Mouse (Mus musculus): ENCODE measurements at regions not wholly inside any gene's neighbourhood (a gene's known extent, or its start where the extent isn't known, plus 50 kb on each side); places are given as distances from the start of the nearest gene placed in this dataset.

DNA sequence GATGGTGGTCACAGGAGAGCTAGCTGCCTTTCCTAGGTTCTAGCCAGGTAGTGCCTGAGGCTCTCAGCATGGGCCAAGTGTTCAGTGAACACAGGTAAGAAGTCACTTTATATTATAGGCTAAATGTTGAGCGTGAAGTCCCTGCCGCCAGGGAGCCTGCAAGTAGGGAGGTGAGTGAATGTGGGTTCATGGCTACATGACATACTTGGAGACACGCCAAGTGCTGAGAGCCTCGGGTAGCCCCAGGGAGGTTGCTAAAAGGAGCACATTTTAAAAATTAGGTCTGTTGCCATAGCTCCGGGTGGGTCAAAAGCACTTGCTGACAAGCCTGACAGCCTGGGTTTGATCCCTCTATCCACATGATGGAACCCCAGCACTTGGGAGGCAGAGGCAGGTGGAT is 137.2 kb downstream of the 9530068E07Rik start:
- H3K4me2 ChIP-seq (ENCODE audit: low read depth, low read length), result no peak overlapping the region
- H3K9me3 ChIP-seq (replicated peaks; ENCODE audit: control insufficient read depth, low read length), result no peaks in the 10 kb centered on the region
- no peak overlapping the region for H3K27ac ChIP-seq (ENCODE audit: low read length)
- 47% methylated on average over 5 of the region's 5 CpGs for WGBS
- H3K9ac ChIP-seq (ENCODE audit: low read length), result no peak overlapping the region
- no peak for ATAC-seq (ENCODE audit: insufficient read depth, low FRiP score)
- H3K27me3 ChIP-seq (ENCODE audit: control insufficient read depth, insufficient read depth, low read length), result no peaks in the 10 kb centered on the region
- no peak overlapping the region for H3K4me3 ChIP-seq (replicated peaks; ENCODE audit: low read length)
- no peaks in the 10 kb centered on the region for H3K36me3 ChIP-seq (ENCODE audit: control insufficient read depth, insufficient read depth, low read length)
- 0 out of 2 replicates have a peak, but pooled peaks cover 2% of the 10 kb centered on the region for H3K4me1 ChIP-seq (ENCODE audit: control insufficient read depth, insufficient read depth, low read length)

DNA sequence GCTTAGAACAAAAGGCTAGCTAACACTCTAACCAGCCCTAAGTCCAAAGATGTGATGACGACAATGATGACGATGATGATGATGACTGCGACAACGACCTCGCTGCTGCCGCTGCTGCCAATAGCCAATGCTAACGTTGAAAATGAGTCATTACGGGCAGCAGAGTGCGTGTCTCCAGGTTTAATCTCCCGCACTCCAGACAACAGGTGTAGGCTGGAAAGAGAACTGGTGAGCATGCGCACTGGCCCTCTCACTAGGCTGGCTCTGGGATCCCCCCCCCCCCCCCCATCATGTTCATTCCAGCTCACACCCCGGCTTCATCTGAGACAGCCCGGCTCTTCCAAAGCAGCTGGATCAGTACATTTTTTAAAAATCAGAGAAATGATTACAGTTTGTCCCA is 138.4 kb downstream of the 9530068E07Rik start:
- H3K36me3 ChIP-seq (ENCODE audit: control insufficient read depth, insufficient read depth, low read length), result no peaks in the 10 kb centered on the region
- WGBS, result 34% methylated on average over 13 of the region's 13 CpGs
- ATAC-seq (ENCODE audit: insufficient read depth, low FRiP score), result no peak
- no peaks in the 10 kb centered on the region for H3K27me3 ChIP-seq (ENCODE audit: control insufficient read depth, insufficient read depth, low read length)
- no peak overlapping the region for H3K4me3 ChIP-seq (replicated peaks; ENCODE audit: low read length)
- 0 out of 2 replicates have a peak, but pooled peaks cover 2% of the 10 kb centered on the region for H3K4me1 ChIP-seq (ENCODE audit: control insufficient read depth, insufficient read depth, low read length)
- no peaks in the 10 kb centered on the region for H3K9me3 ChIP-seq (replicated peaks; ENCODE audit: control insufficient read depth, low read length)
- H3K9ac ChIP-seq (ENCODE audit: low read length), result no peak overlapping the region
- peak overlapping the region; percentile 36; the same call in 1 of the 2 replicates for H3K4me2 ChIP-seq (ENCODE audit: low read depth, low read length)
- H3K27ac ChIP-seq (ENCODE audit: low read length), result no peak overlapping the region

DNA sequence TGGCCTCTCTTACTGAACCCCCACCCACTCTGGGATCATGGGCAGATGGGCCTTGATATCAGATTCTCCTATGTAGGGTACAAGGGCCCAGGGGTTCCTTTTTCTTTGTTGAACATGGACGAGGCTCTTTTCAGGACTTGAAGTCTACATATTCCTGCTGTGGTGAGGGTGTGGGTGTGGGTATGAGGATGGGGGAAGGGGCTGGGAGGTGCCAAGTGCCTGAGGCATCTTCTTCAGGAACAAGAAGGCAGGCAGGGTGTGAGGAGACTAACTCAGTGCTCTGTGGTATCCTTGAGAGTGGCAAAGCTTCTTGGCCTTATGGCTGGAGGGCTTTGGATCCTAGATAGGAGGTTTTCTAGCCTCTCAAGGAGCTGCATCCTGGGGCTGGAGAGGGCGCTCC is 140.0 kb downstream of the 9530068E07Rik start:
- WGBS, result 75% methylated on average over 2 of the region's 2 CpGs
- Histone ChIP-seq H3K4me3 (replicated peaks; ENCODE audit: low read length) (no peak overlapping the region), H3K9ac (ENCODE audit: low read length) (no peak overlapping the region), H3K27ac (ENCODE audit: low read length) (no peak overlapping the region), H3K4me1 (ENCODE audit: control insufficient read depth, insufficient read depth, low read length) (0 out of 2 replicates have a peak, but pooled peaks cover 2% of the 10 kb centered on the region), H3K27me3 (ENCODE audit: control insufficient read depth, insufficient read depth, low read length) (no peaks in the 10 kb centered on the region), H3K36me3 (ENCODE audit: control insufficient read depth, insufficient read depth, low read length) (no peaks in the 10 kb centered on the region), H3K9me3 (replicated peaks; ENCODE audit: control insufficient read depth, low read length) (no peaks in the 10 kb centered on the region), H3K4me2 (ENCODE audit: low read depth, low read length) (no peak overlapping the region)
- no peak for ATAC-seq (ENCODE audit: insufficient read depth, low FRiP score)

- H3K4me1 ChIP-seq (ENCODE audit: control insufficient read depth, insufficient read depth, low read length), result 0 out of 2 replicates have a peak, but pooled peaks cover 2% of the 10 kb centered on the region
- H3K36me3 ChIP-seq (ENCODE audit: control insufficient read depth, insufficient read depth, low read length), result no peaks in the 10 kb centered on the region
- no peak for ATAC-seq (ENCODE audit: insufficient read depth, low FRiP score)
- H3K27me3 ChIP-seq (ENCODE audit: control insufficient read depth, insufficient read depth, low read length), result no peaks in the 10 kb centered on the region
- WGBS, result 64% methylated on average over 11 of the region's 11 CpGs
- no peak overlapping the region for H3K27ac ChIP-seq (ENCODE audit: low read length)
- no peak overlapping the region for H3K4me3 ChIP-seq (replicated peaks; ENCODE audit: low read length)
- no peak overlapping the region for H3K9ac ChIP-seq (ENCODE audit: low read length)
- no peak overlapping the region for H3K4me2 ChIP-seq (ENCODE audit: low read depth, low read length)
- H3K9me3 ChIP-seq (replicated peaks; ENCODE audit: control insufficient read depth, low read length), result no peaks in the 10 kb centered on the region
Measured at GRCm38 (mm10) chr11:52536841-52537240, 140.6 kb downstream of the 9530068E07Rik start.

GRCm38 (mm10) chr11:52537819-52538435 is 141.7 kb downstream of the 9530068E07Rik start:
- Histone ChIP-seq H3K4me3 (replicated peaks; ENCODE audit: low read length) (no peak overlapping the region), H3K9me3 (replicated peaks; ENCODE audit: control insufficient read depth, low read length) (no peaks in the 10 kb centered on the region), H3K4me2 (ENCODE audit: low read depth, low read length) (no peak overlapping the region), H3K4me1 (ENCODE audit: control insufficient read depth, insufficient read depth, low read length) (0 out of 2 replicates have a peak, but pooled peaks cover 2% of the 10 kb centered on the region), H3K36me3 (ENCODE audit: control insufficient read depth, insufficient read depth, low read length) (no peaks in the 10 kb centered on the region), H3K9ac (ENCODE audit: low read length) (no peak overlapping the region), H3K27me3 (ENCODE audit: control insufficient read depth, insufficient read depth, low read length) (no peaks in the 10 kb centered on the region), H3K27ac (ENCODE audit: low read length) (no peak overlapping the region)
- no peak for ATAC-seq (ENCODE audit: insufficient read depth, low FRiP score)
- 63% methylated on average over 4 of the region's 4 CpGs for WGBS

DNA sequence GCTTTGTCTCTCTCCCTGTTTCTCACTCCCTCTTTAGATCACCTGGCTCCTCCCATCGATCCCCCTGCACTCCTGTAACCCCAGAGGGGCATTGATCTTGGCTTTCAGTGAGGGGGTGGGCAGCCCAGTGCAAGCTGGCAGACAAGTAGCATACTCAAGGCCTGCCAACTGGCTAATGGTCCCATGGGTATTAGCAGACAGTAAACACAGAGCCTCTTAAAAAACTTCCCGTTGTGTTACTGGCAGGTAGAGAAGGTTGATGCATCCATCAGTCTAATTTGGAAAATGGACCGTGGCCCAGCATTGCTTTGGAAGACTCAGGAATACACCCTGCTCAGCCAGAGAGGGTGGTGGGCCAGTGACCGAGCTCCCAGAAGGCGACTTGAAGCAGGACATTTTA is 145.0 kb downstream of the 9530068E07Rik start:
- Histone ChIP-seq H3K36me3 (ENCODE audit: control insufficient read depth, insufficient read depth, low read length) (no peaks in the 10 kb centered on the region), H3K27me3 (ENCODE audit: control insufficient read depth, insufficient read depth, low read length) (no peaks in the 10 kb centered on the region), H3K4me3 (replicated peaks; ENCODE audit: low read length) (no peak overlapping the region), H3K9me3 (replicated peaks; ENCODE audit: control insufficient read depth, low read length) (no peaks in the 10 kb centered on the region; the same call in 1 of the 2 replicates), H3K4me2 (ENCODE audit: low read depth, low read length) (no peak overlapping the region), H3K9ac (ENCODE audit: low read length) (no peak overlapping the region), H3K4me1 (ENCODE audit: control insufficient read depth, insufficient read depth, low read length) (no peaks in the 10 kb centered on the region), H3K27ac (ENCODE audit: low read length) (no peak overlapping the region)
- ATAC-seq (ENCODE audit: insufficient read depth, low FRiP score), result no peak
- WGBS, result 61% methylated on average over 5 of the region's 5 CpGs

DNA sequence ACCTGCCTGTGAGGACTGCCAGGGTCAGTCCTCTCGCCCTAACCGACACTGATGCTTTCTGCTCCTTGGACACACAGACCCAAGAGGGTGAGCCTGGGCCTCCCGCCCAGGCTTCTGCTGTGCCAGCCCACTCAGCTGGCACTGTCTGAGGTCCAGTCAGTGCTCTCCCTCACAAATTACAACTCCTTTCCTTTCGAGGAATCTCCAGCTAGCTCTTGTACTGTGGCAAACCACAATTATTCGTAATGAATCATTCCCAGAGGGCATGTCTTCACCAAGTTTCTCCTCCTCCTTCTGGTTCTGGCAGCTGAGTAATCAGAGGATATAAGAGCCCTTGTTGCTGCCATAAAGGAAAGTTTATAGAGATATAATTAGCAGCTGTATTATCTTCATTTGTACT is 155.2 kb downstream of the 9530068E07Rik start:
- H3K27ac ChIP-seq (ENCODE audit: low read length), result no peak overlapping the region
- 62% methylated on average over 5 of the region's 5 CpGs for WGBS

DNA sequence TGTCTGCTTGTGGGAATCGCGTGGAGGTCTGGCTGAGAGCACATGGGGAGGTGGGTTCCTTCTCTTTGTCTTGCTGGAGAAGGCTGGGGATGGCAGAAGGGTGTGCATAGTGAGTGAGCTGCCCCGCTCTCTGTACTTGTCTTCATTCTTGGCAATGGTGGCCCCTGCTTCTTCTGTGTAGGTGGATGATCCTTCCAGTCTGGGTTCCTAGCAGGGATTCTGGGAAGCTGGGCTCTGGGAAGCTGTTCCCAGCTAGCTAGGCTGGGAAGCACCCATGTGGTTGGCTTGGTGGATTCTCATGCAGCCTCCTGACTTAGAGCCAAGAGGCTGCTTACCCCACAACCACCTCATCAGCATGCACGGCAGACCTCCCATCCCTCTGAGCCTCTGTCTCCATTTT is 156.6 kb downstream of the 9530068E07Rik start:
- 86% methylated on average over 4 of the region's 4 CpGs for WGBS
- ATAC-seq (ENCODE audit: insufficient read depth, low FRiP score), result no peak
- Histone ChIP-seq H3K4me1 (ENCODE audit: control insufficient read depth, insufficient read depth, low read length) (no peaks in the 10 kb centered on the region), H3K27ac (ENCODE audit: low read length) (no peak overlapping the region), H3K9ac (ENCODE audit: low read length) (no peak overlapping the region), H3K27me3 (ENCODE audit: control insufficient read depth, insufficient read depth, low read length) (no peaks in the 10 kb centered on the region), H3K4me2 (ENCODE audit: low read depth, low read length) (no peak overlapping the region), H3K36me3 (ENCODE audit: control insufficient read depth, insufficient read depth, low read length) (no peaks in the 10 kb centered on the region), H3K9me3 (replicated peaks; ENCODE audit: control insufficient read depth, low read length) (no peaks in the 10 kb centered on the region), H3K4me3 (replicated peaks; ENCODE audit: low read length) (no peak overlapping the region)

More for the DNA sequence above, 155.2 kb downstream of the 9530068E07Rik start:
- Histone ChIP-seq H3K27me3 (ENCODE audit: control insufficient read depth, insufficient read depth, low read length) (no peaks in the 10 kb centered on the region), H3K4me1 (ENCODE audit: control insufficient read depth, insufficient read depth, low read length) (no peaks in the 10 kb centered on the region), H3K9me3 (replicated peaks; ENCODE audit: control insufficient read depth, low read length) (no peaks in the 10 kb centered on the region), H3K9ac (ENCODE audit: low read length) (no peak overlapping the region), H3K4me3 (replicated peaks; ENCODE audit: low read length) (no peak overlapping the region), H3K36me3 (ENCODE audit: control insufficient read depth, insufficient read depth, low read length) (no peaks in the 10 kb centered on the region), H3K4me2 (ENCODE audit: low read depth, low read length) (no peak overlapping the region)
- no peak for ATAC-seq (ENCODE audit: insufficient read depth, low FRiP score)

GRCm38 (mm10) chr11:52557836-52558235 is 161.6 kb downstream of the 9530068E07Rik start:
- Histone ChIP-seq H3K27me3 (ENCODE audit: control insufficient read depth, insufficient read depth, low read length) (no peaks in the 10 kb centered on the region), H3K27ac (ENCODE audit: low read length) (no peak overlapping the region), H3K36me3 (ENCODE audit: control insufficient read depth, insufficient read depth, low read length) (no peaks in the 10 kb centered on the region), H3K4me3 (replicated peaks; ENCODE audit: low read length) (no peak overlapping the region), H3K9ac (ENCODE audit: low read length) (no peak overlapping the region), H3K4me2 (ENCODE audit: low read depth, low read length) (no peak overlapping the region), H3K9me3 (replicated peaks; ENCODE audit: control insufficient read depth, low read length) (no peaks in the 10 kb centered on the region), H3K4me1 (ENCODE audit: control insufficient read depth, insufficient read depth, low read length) (peaks cover 3% of the 10 kb centered on the region; the same call in 1 of the 2 replicates)
- WGBS, result 89% methylated on average over 3 of the region's 3 CpGs
- ATAC-seq (ENCODE audit: insufficient read depth, low FRiP score), result no peak

Data from stomach, embryonic 16.5 days (tissue).